Mouse (Mus musculus) liver, embryonic 16.5 days (tissue): ENCODE data around the gene Gm45140. TPM values are rescaled to one million over a fixed set of nuclear protein-coding genes. Genes with fewer than 3 reads are reported as not detected.

Experiments
- ATAC-seq: fragments of 200-750 bp; cut with Nextera tagmentation; 2 replicates; pipeline ENCODE4 v1.8.0; 2017; ENCODE audit warnings: low read depth, mild to moderate bottlenecking, moderate number of reproducible peaks, moderate library complexity
- H3K27ac ChIP-seq: fragments of 300-500 bp; sonication (generic); 2 replicates; pipeline ENCODE4 v1.5.1; 2014; ENCODE audit warnings: mild to moderate bottlenecking, low read length
- H3K27me3 ChIP-seq: fragments of 300-500 bp; sonication (generic); 2 replicates; pipeline ENCODE4 v1.6.1; 2014; ENCODE audit warnings: low read depth, low read length, mixed read lengths; ENCODE audit not compliant: control insufficient read depth, insufficient read depth
- H3K36me3 ChIP-seq: fragments of 300-500 bp; sonication (generic); 2 replicates; pipeline ENCODE4 v1.6.1; 2014; ENCODE audit warnings: mild to moderate bottlenecking; ENCODE audit not compliant: control insufficient read depth, insufficient read depth
- H3K4me1 ChIP-seq: fragments of 300-500 bp; sonication (generic); 2 replicates; pipeline ENCODE4 v1.6.1; 2014; ENCODE audit warnings: low read depth, low read length, mixed read lengths; ENCODE audit not compliant: control insufficient read depth
- H3K4me2 ChIP-seq: fragments of 300-500 bp; sonication (generic); 2 replicates; pipeline ENCODE4 v1.6.1; 2014; ENCODE audit warnings: low read depth, low read length, mixed read lengths
- H3K4me3 ChIP-seq: fragments of 300-500 bp; sonication (generic); 2 replicates; pipeline ENCODE4 v1.5.1; 2014; ENCODE audit warnings: low read depth, mild to moderate bottlenecking, low read length
- H3K9ac ChIP-seq: fragments of 300-500 bp; sonication (generic); 2 replicates; pipeline ENCODE4 v1.6.1; 2014; ENCODE audit warnings: low read depth, low read length
- H3K9me3 ChIP-seq: fragments of 300-500 bp; sonication (generic); replicated peaks from 2 replicates; pipeline ENCODE4 v1.6.1; 2016; ENCODE audit warnings: low read length; ENCODE audit not compliant: control insufficient read depth
- WGBS: fragments of 180-500 bp; shearing (Covaris S2); extraction: QIAGEN DNeasy Blood & Tissue Kit; methylation state at CpG from one replicate; pipeline ENCODE4 v1.1.7; 2014; ENCODE audit not compliant: insufficient replicate concordance; 5-methylcytosine and 5-hydroxymethylcytosine counted together
- polyA plus RNA-seq: library from polyadenylated mRNA; unstranded; fragments of >200 nt; fragmentation: Nextera tagmentation; extraction: Ambion mirVana; gene quantifications from 2 replicates; pipeline ENCODE4 v1.2.1, GENCODE M21; 2015

Gene Gm45140
- polyA plus RNA-seq, 1 experiment from 2014 or later = 4.6 TPM

GRCm38 (mm10) chr6:87763376-87764280, 72.0 kb downstream of the Gm45140 start:
- Histone ChIP-seq H3K4me1 (peaks cover 33% of the 10 kb centered on the region), H3K4me3 (no peak overlapping the region), H3K4me2 (peak overlapping the region; percentile 42), H3K27ac (peak overlapping the region; percentile 86), H3K36me3 (no peaks in the 10 kb centered on the region), H3K9ac (peak overlapping the region; percentile 29), H3K27me3 (no peaks in the 10 kb centered on the region), H3K9me3 (no peaks in the 10 kb centered on the region)
- WGBS = 30% methylated on average over 4 of the region's 4 CpGs
- ATAC-seq = peak; percentile 98

GRCm38 (mm10) chr6:87762161-87762560, 73.4 kb downstream of the Gm45140 start:
- Histone ChIP-seq H3K4me2 (no peak overlapping the region), H3K4me1 (peaks cover 33% of the 10 kb centered on the region), H3K27me3 (no peaks in the 10 kb centered on the region), H3K9me3 (no peaks in the 10 kb centered on the region), H3K4me3 (no peak overlapping the region), H3K27ac (peak overlapping the region; percentile 86), H3K9ac (no peak overlapping the region), H3K36me3 (no peaks in the 10 kb centered on the region)
- 86% methylated on average over 5 of the region's 5 CpGs for WGBS
- no peak for ATAC-seq

GRCm38 (mm10) chr6:87759850-87760249, 75.7 kb downstream of the Gm45140 start:
- Histone ChIP-seq H3K27ac (peak overlapping the region; percentile 73), H3K36me3 (no peaks in the 10 kb centered on the region), H3K4me2 (no peak overlapping the region), H3K9ac (no peak overlapping the region), H3K9me3 (no peaks in the 10 kb centered on the region), H3K4me3 (no peak overlapping the region), H3K4me1 (peaks cover 36% of the 10 kb centered on the region), H3K27me3 (no peaks in the 10 kb centered on the region)
- no peak for ATAC-seq
- 49% methylated on average over 3 of the region's 3 CpGs for WGBS

GRCm38 (mm10) chr6:87759404-87759803, 76.2 kb downstream of the Gm45140 start:
- no peak overlapping the region for H3K4me3 ChIP-seq
- WGBS = 63% methylated on average over 3 of the region's 3 CpGs
- peak overlapping the region; percentile 73 for H3K27ac ChIP-seq
- H3K4me1 ChIP-seq = peaks cover 39% of the 10 kb centered on the region
- H3K9ac ChIP-seq = no peak overlapping the region
- no peak overlapping the region; the same call in 1 of the 2 replicates for H3K4me2 ChIP-seq
- H3K27me3 ChIP-seq = no peaks in the 10 kb centered on the region
- peak; percentile 53 for ATAC-seq
- no peaks in the 10 kb centered on the region for H3K9me3 ChIP-seq
- H3K36me3 ChIP-seq = no peaks in the 10 kb centered on the region

GRCm38 (mm10) chr6:87756896-87757295, 78.7 kb downstream of the Gm45140 start:
- H3K27me3 ChIP-seq = no peaks in the 10 kb centered on the region
- ATAC-seq = no peak
- no peak overlapping the region for H3K4me3 ChIP-seq
- no peaks in the 10 kb centered on the region for H3K9me3 ChIP-seq
- WGBS = 70% methylated on average over 8 of the region's 8 CpGs
- no peak overlapping the region for H3K4me2 ChIP-seq
- no peak overlapping the region for H3K9ac ChIP-seq
- H3K36me3 ChIP-seq = no peaks in the 10 kb centered on the region
- H3K4me1 ChIP-seq = peaks cover 29% of the 10 kb centered on the region
- no peak overlapping the region for H3K27ac ChIP-seq

GRCm38 (mm10) chr6:87755196-87755595, 80.4 kb downstream of the Gm45140 start:
- Histone ChIP-seq H3K27me3 (no peaks in the 10 kb centered on the region), H3K4me3 (no peak overlapping the region), H3K4me2 (no peak overlapping the region), H3K9ac (no peak overlapping the region), H3K36me3 (no peaks in the 10 kb centered on the region), H3K9me3 (no peaks in the 10 kb centered on the region), H3K27ac (no peak overlapping the region), H3K4me1 (peaks cover 22% of the 10 kb centered on the region)
- peak; percentile 35; the same call in 1 of the 2 replicates for ATAC-seq
- 75% methylated on average over 4 of the region's 4 CpGs for whole genome bisulfite sequencing

- WGBS = 76% methylated on average over 6 of the region's 6 CpGs
- Histone ChIP-seq H3K4me1 (peaks cover 24% of the 10 kb centered on the region), H3K4me3 (no peak overlapping the region), H3K4me2 (no peak overlapping the region), H3K27me3 (no peaks in the 10 kb centered on the region), H3K36me3 (no peaks in the 10 kb centered on the region), H3K9ac (no peak overlapping the region), H3K9me3 (no peaks in the 10 kb centered on the region), H3K27ac (no peak overlapping the region)
- ATAC-seq = no peak
Measured at GRCm38 (mm10) chr6:87751574-87751973, 84.0 kb downstream of the Gm45140 start.

- Histone ChIP-seq H3K9me3 (no peaks in the 10 kb centered on the region), H3K4me3 (no peak overlapping the region), H3K4me1 (peaks cover 33% of the 10 kb centered on the region), H3K27me3 (no peaks in the 10 kb centered on the region), H3K36me3 (no peaks in the 10 kb centered on the region), H3K9ac (no peak overlapping the region), H3K27ac (no peak overlapping the region), H3K4me2 (no peak overlapping the region)
- ATAC-seq = no peak
- 57% methylated on average over 8 of the region's 8 CpGs for WGBS
Measured at GRCm38 (mm10) chr6:87750184-87750910, 85.2 kb downstream of the Gm45140 start.

- Histone ChIP-seq H3K4me2 (no peak overlapping the region), H3K27me3 (no peaks in the 10 kb centered on the region), H3K36me3 (no peaks in the 10 kb centered on the region), H3K9me3 (no peaks in the 10 kb centered on the region), H3K27ac (0 out of 2 replicates have a peak overlapping the region, but pooled peaks have one; percentile 13), H3K4me3 (no peak overlapping the region), H3K9ac (no peak overlapping the region), H3K4me1 (peaks cover 28% of the 10 kb centered on the region)
- WGBS = 70% methylated on average over 6 of the region's 6 CpGs
- no peak for ATAC-seq
Measured at GRCm38 (mm10) chr6:87748531-87748930, 87.1 kb downstream of the Gm45140 start.
